Mouse (Mus musculus) brain, embryonic 14.5 days (tissue): ENCODE measurements around the gene Olfr736.

ENCODE experiments used
- CTCF ChIP-seq: fragments of 200-500 bp; IDR thresholded peaks from 2 replicates; pipeline ENCODE4 v1.5.1; 2012; ENCODE audit warnings: inconsistent platforms, mild to moderate bottlenecking, moderate library complexity, borderline replicate concordance; ENCODE audit not compliant: insufficient read depth, insufficient read length; ENCODE audit errors: extremely low read depth
- POLR2A ChIP-seq: fragments of 200-500 bp; IDR thresholded peaks from 2 replicates; pipeline ENCODE4 v1.6.1; 2012; ENCODE audit warnings: mild to moderate bottlenecking, inconsistent platforms, borderline replicate concordance; ENCODE audit not compliant: poor library complexity, insufficient read depth, insufficient read length, severe bottlenecking; ENCODE audit errors: extremely low read depth

- TF ChIP-seq POLR2A (no peak), CTCF (no peak)
These were observed 26.3 kb downstream of the Olfr736 start, which contains the start of gene Olfr738 for GRCm38 (mm10) chr14:50407268-50407667.
